Mouse (Mus musculus) testis, adult 2 months (tissue): ENCODE data around the gene Tnfaip8l1. TPM values are rescaled to one million over a fixed set of nuclear protein-coding genes. Genes with fewer than 3 reads are reported as not detected.

Source experiments
- H3K27ac ChIP-seq: fragments of 200-500 bp; 2 replicates; pipeline ENCODE4 v1.5.1; 2012; ENCODE audit warnings: low read depth, low read length; ENCODE audit not compliant: control insufficient read depth, insufficient read depth
- H3K27me3 ChIP-seq: fragments of 200-500 bp; 2 replicates; pipeline ENCODE4 v1.6.1; 2012; ENCODE audit warnings: mild to moderate bottlenecking, low read length, moderate library complexity; ENCODE audit not compliant: control insufficient read depth, insufficient read depth
- H3K36me3 ChIP-seq: fragments of 200-500 bp; 2 replicates; pipeline ENCODE4 v1.6.1; 2012; ENCODE audit warnings: mild to moderate bottlenecking, low read length; ENCODE audit not compliant: control insufficient read depth, insufficient read depth
- H3K4me1 ChIP-seq: fragments of 200-500 bp; 2 replicates; pipeline ENCODE4 v1.6.1; 2012; ENCODE audit warnings: low read length; ENCODE audit not compliant: control insufficient read depth, insufficient read depth
- H3K4me3 ChIP-seq: fragments of 200-500 bp; 2 replicates; pipeline ENCODE4 v1.5.1; 2012; ENCODE audit warnings: low read depth, mild to moderate bottlenecking, low read length, moderate library complexity, mixed read lengths; ENCODE audit not compliant: control insufficient read depth
- CTCF ChIP-seq: fragments of 200-500 bp; IDR thresholded peaks from 2 replicates; pipeline ENCODE4 v1.5.1; 2012; ENCODE audit warnings: low read depth, mild to moderate bottlenecking, inconsistent platforms, low read length, moderate library complexity; ENCODE audit not compliant: control insufficient read depth, insufficient read depth, insufficient replicate concordance
- POLR2A ChIP-seq: fragments of 200-500 bp; IDR thresholded peaks from 2 replicates; pipeline ENCODE4 v1.6.1; 2012; ENCODE audit warnings: low read depth, mild to moderate bottlenecking, inconsistent platforms, low read length, moderate library complexity; ENCODE audit not compliant: control insufficient read depth
- polyA plus RNA-seq: library from polyadenylated mRNA; depleted of rRNA; stranded (reverse); fragments of >200 nt; gene quantifications from 2 replicates; pipeline ENCODE4 v1.2.3, GENCODE M21; 2012; rRNA removed

Gene Tnfaip8l1
- 0.29 and 0.31 TPM in 2 replicates for polyA plus RNA-seq

DNA sequence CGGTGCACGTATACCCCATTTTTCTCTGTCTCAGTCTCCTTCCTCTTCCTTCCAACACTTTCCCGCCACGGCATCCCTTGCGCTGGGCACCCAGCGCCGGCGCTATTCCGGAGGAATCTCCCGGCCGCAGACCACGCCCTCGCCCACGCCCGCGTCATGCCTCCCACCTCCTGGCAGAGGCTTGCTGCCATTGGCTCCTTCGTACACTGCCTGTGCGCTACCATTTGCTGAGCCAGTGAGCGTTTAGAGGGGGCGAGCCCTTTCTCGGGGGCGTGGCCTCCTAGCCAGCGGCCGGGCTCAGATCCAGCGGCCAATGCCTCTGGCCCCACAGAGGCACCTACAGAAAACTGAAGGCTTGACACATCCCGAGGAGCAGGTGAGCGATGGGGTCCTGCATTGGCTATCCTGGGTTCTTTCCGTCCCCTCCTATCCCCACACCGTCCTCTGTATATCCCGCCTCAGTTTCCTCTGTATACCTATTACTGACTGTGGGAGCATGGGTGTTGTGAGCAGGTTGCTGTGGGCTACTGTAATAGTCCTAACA, at the start of gene Tnfaip8l1:
TSS of gene Tnfaip8l1 (plus strand) at position 247 of the 544 bp plus-strand sequence.
- Histone ChIP-seq H3K36me3 (no peaks in the 10 kb centered on the region), H3K4me3 (peak within 1 kb of the TSS; percentile 49), H3K27me3 (no peaks in the 10 kb centered on the region), H3K4me1 (peaks cover 11% of the 10 kb centered on the region), H3K27ac (no peak within 1 kb of the TSS)
- TF ChIP-seq POLR2A (no peak), CTCF (no peak)

DNA sequence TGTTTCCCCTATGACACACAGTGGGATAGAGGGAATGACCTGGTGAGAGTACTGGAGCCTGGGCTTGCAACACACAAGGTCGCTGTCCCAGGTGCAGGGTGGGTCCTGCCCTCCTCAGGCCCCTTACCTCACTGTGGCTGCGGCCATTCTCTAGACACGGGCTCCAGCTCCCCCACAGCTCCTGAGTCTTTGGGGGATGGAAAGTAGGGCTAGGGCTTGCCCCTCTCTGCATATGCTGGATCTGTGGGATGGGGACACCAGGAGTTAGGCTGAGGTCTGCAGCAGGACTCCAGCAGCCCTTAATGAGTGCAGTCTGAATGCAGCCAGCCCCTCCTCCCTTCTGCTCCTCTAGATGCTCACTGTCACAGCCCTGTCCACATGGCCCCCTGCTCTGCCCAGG, 49.5 kb upstream of the Tnfaip8l1 start:
- H3K27ac ChIP-seq: no peak overlapping the region
- no peak overlapping the region for H3K4me3 ChIP-seq
- H3K4me1 ChIP-seq: peaks cover 22% of the 10 kb centered on the region
- H3K27me3 ChIP-seq: no peaks in the 10 kb centered on the region
- TF ChIP-seq POLR2A (no peak), CTCF (no peak)
- no peaks in the 10 kb centered on the region for H3K36me3 ChIP-seq

DNA sequence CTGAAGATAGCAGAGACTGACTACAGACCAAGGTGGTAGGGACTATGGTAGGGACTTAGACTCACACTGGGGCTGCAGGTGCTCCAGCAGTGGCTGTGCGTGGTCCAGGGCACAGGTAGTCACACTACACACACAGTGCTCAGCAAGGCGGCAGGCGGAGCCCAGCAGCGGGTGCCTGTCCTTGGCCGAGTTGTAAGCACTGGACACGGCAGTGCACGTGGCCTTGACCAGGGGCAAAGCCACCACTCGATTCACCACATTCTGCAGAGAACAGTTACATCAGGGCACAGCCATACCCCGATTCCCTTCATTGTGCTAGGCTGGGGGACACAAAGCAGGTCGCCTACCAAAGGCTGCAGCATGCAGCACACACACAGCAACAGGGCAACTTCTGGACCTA, 46.1 kb upstream of the Tnfaip8l1 start:
- TF ChIP-seq POLR2A (no peak), CTCF (no peak)
- no peak overlapping the region for H3K4me3 ChIP-seq
- H3K27me3 ChIP-seq: no peaks in the 10 kb centered on the region
- H3K36me3 ChIP-seq: no peaks in the 10 kb centered on the region
- H3K27ac ChIP-seq: peak overlapping the region; percentile 45; the same call in 1 of the 2 replicates
- H3K4me1 ChIP-seq: peaks cover 26% of the 10 kb centered on the region

- TF ChIP-seq CTCF (no peak), POLR2A (no peak)
- Histone ChIP-seq H3K27ac (peak within 1 kb of the TSS; percentile 45; the same call in 1 of the 2 replicates), H3K4me1 (peaks cover 26% of the 10 kb centered on the region), H3K27me3 (no peaks in the 10 kb centered on the region), H3K4me3 (peak within 1 kb of the TSS; percentile 54), H3K36me3 (no peaks in the 10 kb centered on the region)
Observed at GRCm38 (mm10) chr17:56117251-56117710, 45.0 kb upstream of the Tnfaip8l1 start, which contains the start of gene Plin5. Gene Plin5 (minus strand): TSS chr17:56117596.

GRCm38 (mm10) chr17:56119431-56119830, 42.8 kb upstream of the Tnfaip8l1 start:
- no peaks in the 10 kb centered on the region for H3K36me3 ChIP-seq
- no peak overlapping the region for H3K4me3 ChIP-seq
- no peaks in the 10 kb centered on the region for H3K27me3 ChIP-seq
- no peak for TF ChIP-seq POLR2A
- peaks cover 34% of the 10 kb centered on the region for H3K4me1 ChIP-seq
- peak overlapping the region; percentile 68 for H3K27ac ChIP-seq

GRCm38 (mm10) chr17:56119981-56120880, 42.0 kb upstream of the Tnfaip8l1 start:
- peak overlapping the region; percentile 7 for H3K27ac ChIP-seq
- H3K27me3 ChIP-seq: no peaks in the 10 kb centered on the region
- H3K4me1 ChIP-seq: peaks cover 37% of the 10 kb centered on the region
- no peaks in the 10 kb centered on the region for H3K36me3 ChIP-seq
- peak overlapping the region; percentile 33 for H3K4me3 ChIP-seq
- no peak for TF ChIP-seq POLR2A
- no peak for TF ChIP-seq CTCF

- Histone ChIP-seq H3K27me3 (no peaks in the 10 kb centered on the region), H3K4me1 (peaks cover 29% of the 10 kb centered on the region), H3K36me3 (no peaks in the 10 kb centered on the region), H3K4me3 (no peak within 1 kb of the TSS; the same call in 1 of the 2 replicates), H3K27ac (peak within 1 kb of the TSS; percentile 22; the same call in 1 of the 2 replicates)
- no peak for TF ChIP-seq CTCF
- TF ChIP-seq POLR2A: no peak
Observed at GRCm38 (mm10) chr17:56121826-56122225, 40.5 kb upstream of the Tnfaip8l1 start, which contains the start of gene Lrg1. Gene Lrg1 (minus strand): TSS chr17:56122001.
